Mouse (Mus musculus): ENCODE results near the gene Tbata.

Tbata gene

GRCm38 (mm10) chr10:61171654-61172053, at the start of gene Tbata:
Tbata (plus strand) TSS chr10:61171954.
- DNase-seq (ENCODE audit: low spot score) = no peak

GRCm38 (mm10) chr10:61123276-61123913, 48.4 kb upstream of the Tbata start:
- peak; percentile 74 for DNase-seq (ENCODE audit: low spot score)

- no peak for DNase-seq (ENCODE audit: low spot score)
Measured at GRCm38 (mm10) chr10:61124462-61124861, 47.3 kb upstream of the Tbata start.

GRCm38 (mm10) chr10:61128701-61129365, 42.9 kb upstream of the Tbata start:
- DNase-seq (ENCODE audit: low spot score) = no peak

GRCm38 (mm10) chr10:61130959-61131358, 40.8 kb upstream of the Tbata start:
- no peak for DNase-seq (ENCODE audit: low spot score)

- no peak for DNase-seq (ENCODE audit: low spot score)
Measured at GRCm38 (mm10) chr10:61134041-61134440, 37.7 kb upstream of the Tbata start.

- no peak for DNase-seq (ENCODE audit: low spot score)
Measured at GRCm38 (mm10) chr10:61135226-61135839, 36.4 kb upstream of the Tbata start.

GRCm38 (mm10) chr10:61137567-61137966, 34.2 kb upstream of the Tbata start:
- DNase-seq (ENCODE audit: low spot score) = no peak

- no peak for DNase-seq (ENCODE audit: low spot score)
Measured at GRCm38 (mm10) chr10:61143343-61143742, 28.4 kb upstream of the Tbata start.

- DNase-seq (ENCODE audit: low spot score) = no peak
Measured at GRCm38 (mm10) chr10:61145766-61146118, 26.0 kb upstream of the Tbata start.

GRCm38 (mm10) chr10:61146119-61146806, 25.5 kb upstream of the Tbata start:
- no peak for DNase-seq (ENCODE audit: low spot score)

- DNase-seq (ENCODE audit: low spot score) = no peak
Measured at GRCm38 (mm10) chr10:61146807-61147156, 25.0 kb upstream of the Tbata start.

GRCm38 (mm10) chr10:61147157-61148040, 24.4 kb upstream of the Tbata start, which contains the start of gene Sgpl1:
Sgpl1 (minus strand) TSS chr10:61147703.
- DNase-seq (ENCODE audit: low spot score) = peak; percentile 79

- peak; percentile 71 for DNase-seq (ENCODE audit: low spot score)
Measured at GRCm38 (mm10) chr10:61149476-61149875, 22.3 kb upstream of the Tbata start.

GRCm38 (mm10) chr10:61150616-61151015, 21.1 kb upstream of the Tbata start:
- no peak for DNase-seq (ENCODE audit: low spot score)

GRCm38 (mm10) chr10:61152131-61152530, 19.6 kb upstream of the Tbata start:
- no peak for DNase-seq (ENCODE audit: low spot score)

- no peak for DNase-seq (ENCODE audit: low spot score)
Measured at GRCm38 (mm10) chr10:61155611-61156010, 16.1 kb upstream of the Tbata start.

- DNase-seq (ENCODE audit: low spot score) = no peak
Measured at GRCm38 (mm10) chr10:61156453-61156852, 15.3 kb upstream of the Tbata start.

GRCm38 (mm10) chr10:61158594-61158993, 13.2 kb upstream of the Tbata start:
- DNase-seq (ENCODE audit: low spot score) = no peak

GRCm38 (mm10) chr10:61160089-61160488, 11.7 kb upstream of the Tbata start:
- DNase-seq (ENCODE audit: low spot score) = no peak

GRCm38 (mm10) chr10:61160671-61161070, 11.1 kb upstream of the Tbata start:
- DNase-seq (ENCODE audit: low spot score) = no peak

- no peak for DNase-seq (ENCODE audit: low spot score)
Measured at GRCm38 (mm10) chr10:61162366-61162765, 9.4 kb upstream of the Tbata start.
